ENCODE assay signal across 25 mouse cellular contexts in genomic region chr13:56383406-56383805, GRCm38 (mm10). TPM values are rescaled to one million over a fixed set of nuclear protein-coding genes. Genes with fewer than 3 reads are reported as not detected.
DNase-seq lines count a peak whose midpoint lies in the region; TF ChIP-seq lines count a peak whose summit lies in the region.
"Had no signal": no experiment of that assay in that cellular context is flagged by ENCODE, and none has a peak within 500 bp of the region (broad histone marks: within the 10 kb centered on the region; RNA-seq: fewer than 3 reads in every experiment).

No protein-coding gene starts in this region.

- no peak overlapping the region for H3K27ac ChIP-seq in gastrocnemius, adult 2 months
- peak overlapping the region; percentile 64; the same call in 1 of the 2 replicates for H3K27ac ChIP-seq in limb, embryonic 10.5 days
- H3K27ac ChIP-seq: embryonic facial prominence, embryonic 10.5 days; forebrain, embryonic 13.5 days; heart, embryonic 13.5 days; hindbrain, embryonic 15.5 days had no signal

- TF ChIP-seq CTCF in gastrocnemius, adult 2 months (IDR thresholded peaks at IDR 0.05): no peak

- intact Hi-C loops in gastrocnemius, adult 2 months (cut with DNase I): no loop called here
- intact Hi-C loops in heart, postnatal 10 days (cut with DNase I): no loop called here

- no peaks in the 10 kb centered on the region for H3K36me3 ChIP-seq in limb, embryonic 10.5 days
- H3K36me3 ChIP-seq: embryonic facial prominence, embryonic 10.5 days; heart, embryonic 13.5 days; hindbrain, embryonic 15.5 days had no signal

- H3K9me3 ChIP-seq in limb, embryonic 10.5 days (replicated peaks): no peaks in the 10 kb centered on the region
- H3K9me3 ChIP-seq: embryonic facial prominence, embryonic 10.5 days; forebrain, embryonic 13.5 days; heart, embryonic 13.5 days; hindbrain, embryonic 15.5 days had no signal

- no peak overlapping the region for H3K4me3 ChIP-seq in gastrocnemius, adult 2 months
- H3K4me3 ChIP-seq in limb, embryonic 10.5 days: no peak overlapping the region
- H3K4me3 ChIP-seq: embryonic facial prominence, embryonic 10.5 days; forebrain, embryonic 13.5 days; heart, embryonic 13.5 days; hindbrain, embryonic 15.5 days had no signal

- H3K27me3 ChIP-seq in limb, embryonic 10.5 days (ENCODE audit: low read depth, poor library complexity, severe bottlenecking): no peaks in the 10 kb centered on the region
- H3K27me3 ChIP-seq: forebrain, embryonic 13.5 days; hindbrain, embryonic 15.5 days had no signal

- peak; percentile 68 for DNase-seq in gastrocnemius, adult 2 months
- DNase-seq in gastrocnemius, postnatal 10 days: no peak
- peak; percentile 32 for DNase-seq in heart, adult 8-10 months (ENCODE audit: low spot score)
- no peak for DNase-seq in heart, postnatal 10 days
- DNase-seq in gastrocnemius, adult 8-10 months (ENCODE audit: low spot score in 2 of 2): peak; percentile 49 to 54
- no peak for DNase-seq in limb, embryonic 10.5 days (ENCODE audit: low spot score)
- no peak for DNase-seq in adrenal gland, postnatal 10 days
- DNase-seq in right cerebral cortex, postnatal 10 days (ENCODE audit: low spot score in 2 of 2): no peak
- DNase-seq: adrenal gland, postnatal 25 days; cerebellum, adult 2 months; cerebellum, postnatal 10 days; forebrain, postnatal 0 days; kidney, adult 2 months had no signal

- 84% methylated on average over 3 of the region's 3 CpGs for WGBS in limb, embryonic 10.5 days

- H3K4me1 ChIP-seq in limb, embryonic 10.5 days: peaks cover 61% of the 10 kb centered on the region
- H3K4me1 ChIP-seq: heart, embryonic 13.5 days had no signal

RNA-seq across cellular contexts. Expression of gene Gm3045, which starts 43.0 kb away (rescaled TPM):
- total RNA-seq in gastrocnemius, adult 2 months (2021): not detected
- not detected for total RNA-seq in gastrocnemius, postnatal 10 days (2021)
- not detected for total RNA-seq in heart, adult 8-10 months (2022)
- not detected for total RNA-seq in heart, postnatal 10 days (2021)
- total RNA-seq in gastrocnemius, adult 8-10 months (2022): not detected
- polyA plus RNA-seq in limb, embryonic 10.5 days (2016; fragmentation: Nextera tagmentation; extraction: Ambion mirVana): not detected in 2 replicates
- total RNA-seq in adrenal gland, postnatal 10 days (2021): not detected
- total RNA-seq: adrenal gland, adult 18-20 months; adrenal gland, postnatal 25 days; forebrain, postnatal 0 days; gastrocnemius, postnatal 36 days; MEL had no signal
- polyA plus RNA-seq: C2C12; cerebellum, adult 2 months; embryonic facial prominence, embryonic 10.5 days; embryonic facial prominence, embryonic 14.5 days; forebrain, embryonic 13.5 days; forebrain, postnatal 0 days; heart, embryonic 13.5 days; heart, postnatal 0 days; hindbrain, embryonic 11.5 days; hindbrain, embryonic 15.5 days; intestine, embryonic 16.5 days; kidney, adult 2 months had no signal

RNA-seq across cellular contexts. Expression of gene Slc25a48, which starts 54.7 kb away (rescaled TPM):
- total RNA-seq in gastrocnemius, adult 2 months (2021): not detected
- under 1 TPM in 1 of 2 experiments, not detected in 1; 0.12 TPM for total RNA-seq in gastrocnemius, postnatal 10 days (2021)
- total RNA-seq in heart, adult 8-10 months (2022): under 1 TPM in 1 of 4 experiments, not detected in 3; 0.26 TPM
- under 1 TPM; 0.12 to 0.24 TPM for total RNA-seq in heart, postnatal 10 days (2021)
- under 1 TPM in 1 of 4 experiments, not detected in 3; 0.11 TPM for total RNA-seq in gastrocnemius, adult 8-10 months (2022)
- not detected in 2 replicates for polyA plus RNA-seq in limb, embryonic 10.5 days (2016; fragmentation: Nextera tagmentation; extraction: Ambion mirVana)
- 1 to 10 TPM; 4.1 to 4.5 TPM for total RNA-seq in adrenal gland, postnatal 10 days (2021)
- total RNA-seq: forebrain, postnatal 0 days; MEL had no signal
- polyA plus RNA-seq: embryonic facial prominence, embryonic 10.5 days; forebrain, embryonic 13.5 days; heart, postnatal 0 days; hindbrain, embryonic 15.5 days; intestine, embryonic 16.5 days had no signal

Comparison
In these comparisons a context has a peak if more than half of its experiments do, and no peak if none do; other contexts are left out.
1. DNase-seq: peak in gastrocnemius, adult 2 months (single experiment), heart, adult 8-10 months (single experiment) and gastrocnemius, adult 8-10 months (2 of 2); none in gastrocnemius, postnatal 10 days (single experiment), heart, postnatal 10 days (0 of 2), limb, embryonic 10.5 days (single experiment), adrenal gland, postnatal 10 days (single experiment) and right cerebral cortex, postnatal 10 days (0 of 2).
2. RNA of gene Slc25a48, which starts 54.7 kb away (total RNA-seq): 4.1 to 4.5 TPM in adrenal gland, postnatal 10 days; 0.12 to 0.24 TPM in heart, postnatal 10 days, 0.12 TPM in gastrocnemius, postnatal 10 days, 0.26 TPM in heart, adult 8-10 months, not detected in gastrocnemius, adult 2 months and 0.11 TPM in gastrocnemius, adult 8-10 months; every median in the first group is over 4 times any median in the second.